Mouse (Mus musculus) liver, adult 2 months (tissue): ENCODE measurements at regions not wholly inside any gene's neighbourhood (a gene's known extent, or its start where the extent isn't known, plus 50 kb on each side); places are given as distances from the start of the nearest gene placed in this dataset.

Experiments used
- CTCF ChIP-seq: fragments of 200-500 bp; IDR thresholded peaks from 2 replicates; pipeline ENCODE4 v1.5.1; 2011; ENCODE audit warnings: low read depth, low read length, control low read depth
- POLR2A ChIP-seq: fragments of 200-500 bp; IDR thresholded peaks from 2 replicates; pipeline ENCODE4 v1.6.1; 2011; ENCODE audit warnings: low read length, control low read depth; ENCODE audit not compliant: insufficient read depth; ENCODE audit errors: extremely low read depth

DNA sequence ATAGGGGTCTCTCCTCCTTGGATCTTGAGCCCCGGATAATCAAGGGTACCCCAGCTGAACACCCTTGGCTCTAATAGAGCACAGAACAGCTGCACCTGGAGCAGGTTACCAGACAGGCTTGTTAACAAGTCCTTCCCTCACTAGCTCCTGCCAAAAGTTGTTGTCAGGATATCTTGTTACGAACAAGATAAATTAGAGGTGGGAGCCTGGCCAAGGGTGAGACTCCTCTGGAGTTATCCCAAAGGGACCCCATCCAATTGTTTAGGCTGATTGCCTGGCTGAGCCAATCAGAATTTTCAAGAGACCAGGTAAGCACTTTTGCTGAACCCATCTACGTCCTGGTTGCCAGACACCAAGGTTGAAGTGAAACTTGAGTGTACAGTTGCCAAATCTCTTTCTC is 465.2 kb upstream of the Gm19410 start:
- TF ChIP-seq CTCF (no peak), POLR2A (no peak)
